In genomic region chr5:123413866-123414363, GRCm38 (mm10) we compare ENCODE assay signal across 23 mouse cellular contexts.
"Had no signal": no experiment of that assay in that cellular context is flagged by ENCODE, and none has a peak within 500 bp of the region (broad histone marks: within the 10 kb centered on the region; RNA-seq: fewer than 3 reads in every experiment).

No protein-coding gene starts in this region.

- ATAC-seq: forebrain, embryonic 16.5 days; hindbrain, embryonic 16.5 days; inflammation-experienced regulatory T-cells, adult 6 months; intestine, embryonic 15.5 days; intestine, postnatal 0 days had no signal

- H3K4me3 ChIP-seq: heart, embryonic 10.5 days; heart, embryonic 12.5 days; hindbrain, embryonic 10.5 days; hindbrain, embryonic 12.5 days; intestine, embryonic 15.5 days; layer of hippocampus, adult 2 months; left cerebral cortex, adult 2 months; limb, embryonic 10.5 days; limb, embryonic 12.5 days had no signal

- DNase-seq: gastrocnemius, postnatal 25 days; heart, adult 18-20 months; heart, postnatal 10 days; heart, postnatal 4 days; kidney, adult 18-20 months; kidney, adult 8-10 months; kidney, postnatal 10 days; kidney, postnatal 25 days; kidney, postnatal 4 days had no signal

- H3K4me1 ChIP-seq: limb, embryonic 10.5 days had no signal

- H3K27ac ChIP-seq: heart, embryonic 10.5 days; hindbrain, embryonic 10.5 days; hindbrain, embryonic 12.5 days; hindbrain, embryonic 14.5 days; intestine, embryonic 15.5 days; layer of hippocampus, adult 2 months; left cerebral cortex, adult 2 months; limb, embryonic 10.5 days; limb, embryonic 12.5 days had no signal

- H3K27me3 ChIP-seq: heart, embryonic 12.5 days; hindbrain, embryonic 12.5 days; intestine, embryonic 15.5 days; limb, embryonic 12.5 days had no signal

- H3K36me3 ChIP-seq: intestine, embryonic 15.5 days had no signal

- H3K9me3 ChIP-seq: heart, embryonic 10.5 days; heart, embryonic 12.5 days; hindbrain, embryonic 10.5 days; hindbrain, embryonic 12.5 days; intestine, embryonic 15.5 days; limb, embryonic 10.5 days; limb, embryonic 12.5 days had no signal

- H3K9ac ChIP-seq: heart, embryonic 12.5 days; hindbrain, embryonic 12.5 days; hindbrain, embryonic 14.5 days; intestine, embryonic 15.5 days; limb, embryonic 12.5 days had no signal

- H3K4me2 ChIP-seq: heart, embryonic 12.5 days; hindbrain, embryonic 12.5 days; hindbrain, embryonic 14.5 days; intestine, embryonic 15.5 days; limb, embryonic 12.5 days had no signal
